Mouse (Mus musculus) heart, postnatal 25 days (tissue): ENCODE data around the gene Armh1. TPM values are rescaled to one million over a fixed set of nuclear protein-coding genes. Genes with fewer than 3 reads are reported as not detected.
A peak's percentile ranks its signal among the peaks of the same experiment; 100 is the strongest.

Experiments used
- DNase-seq: peaks from one replicate; pipeline ENCODE4 v3.0.0; 2022; ENCODE audit warnings: low spot score
- intact Hi-C: fragments of 180-260 bp; cut with DNase I; formaldehyde crosslinking; loops from one replicate; pipeline ENCODE4 v1.15.1; 2025
- total RNA-seq, 2 experiments: library from RNA; stranded (reverse); gene quantifications; 2 replicates each; pipeline ENCODE4 v1.2.3; 2021

Gene Armh1
- not detected for total RNA-seq

DNA sequence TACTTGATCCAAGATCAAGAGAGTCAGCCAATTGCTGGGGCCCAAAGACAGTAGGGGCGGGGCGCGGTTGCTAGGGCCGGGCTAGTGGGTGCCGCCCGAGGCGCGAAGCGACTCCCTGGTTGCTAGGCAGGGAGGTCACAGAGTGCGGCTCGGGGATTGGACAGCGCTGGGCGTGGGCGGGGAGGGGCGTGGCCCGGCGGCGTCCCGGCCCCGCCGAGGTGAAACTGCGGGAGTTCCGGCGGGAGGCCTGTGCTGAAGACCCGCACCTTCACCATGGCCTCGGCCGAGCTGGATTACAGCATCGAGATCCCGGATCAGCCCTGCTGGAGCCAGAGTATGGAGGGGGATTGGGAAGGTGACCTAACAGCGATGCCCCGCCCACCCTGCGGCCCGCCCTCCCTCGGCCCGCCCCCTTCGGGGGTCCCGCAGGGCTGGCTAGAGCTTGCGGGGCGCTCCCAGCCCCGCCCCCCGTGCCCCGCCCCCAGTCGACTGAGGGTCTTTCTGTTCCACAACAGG is at the start of gene Armh1, which contains the start of gene Tmem53:
Armh1 (minus strand) TSS at position 325 of the 516 bp plus-strand sequence.
Tmem53 (plus strand) TSS at position 151 of the 516 bp plus-strand sequence.
- DNase-seq = peak; percentile 86
- intact Hi-C loops = no loop called here

DNA sequence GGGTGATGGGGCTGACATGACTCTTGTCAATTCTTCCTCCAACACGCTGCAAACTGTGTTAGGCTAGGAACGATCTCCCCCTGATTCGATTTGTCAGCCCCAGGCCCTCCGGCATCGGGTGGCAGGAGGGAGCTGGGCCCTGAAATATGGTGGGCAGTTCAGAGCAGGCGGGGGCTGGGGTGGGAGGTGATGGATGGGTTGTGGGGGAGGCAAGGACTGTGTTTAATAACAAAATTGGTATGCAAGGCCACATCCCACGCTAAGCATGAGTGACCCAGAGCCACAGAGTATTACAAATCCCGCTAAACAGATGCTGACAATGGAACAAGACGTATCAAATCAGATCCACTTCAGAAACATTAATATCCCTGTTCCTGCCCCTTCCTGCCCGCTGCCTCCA is 48.0 kb upstream of the Armh1 start:
- intact Hi-C loops = no loop called here
- DNase-seq = no peak

DNA sequence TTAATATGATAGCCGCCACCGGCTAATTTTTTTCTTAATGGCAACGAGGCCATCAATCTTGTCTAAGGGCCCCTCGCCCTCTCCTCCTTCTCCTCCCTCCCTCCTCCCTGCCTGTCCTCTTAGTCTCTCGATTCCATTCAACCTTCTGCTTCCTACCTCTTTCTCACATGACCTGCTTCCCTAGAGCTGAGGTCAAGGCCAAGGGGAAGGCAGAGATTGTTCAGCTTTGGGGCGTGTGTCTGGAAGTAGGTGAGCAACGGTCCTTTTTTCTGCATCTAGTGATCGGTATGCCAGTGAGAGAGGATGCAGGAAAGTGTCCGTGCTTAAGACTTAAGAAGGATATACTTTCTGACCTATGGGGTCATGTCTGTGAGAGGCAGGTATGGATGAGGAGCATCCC is 45.9 kb upstream of the Armh1 start:
- DNase-seq = no peak
- intact Hi-C loops = no loop called here

DNA sequence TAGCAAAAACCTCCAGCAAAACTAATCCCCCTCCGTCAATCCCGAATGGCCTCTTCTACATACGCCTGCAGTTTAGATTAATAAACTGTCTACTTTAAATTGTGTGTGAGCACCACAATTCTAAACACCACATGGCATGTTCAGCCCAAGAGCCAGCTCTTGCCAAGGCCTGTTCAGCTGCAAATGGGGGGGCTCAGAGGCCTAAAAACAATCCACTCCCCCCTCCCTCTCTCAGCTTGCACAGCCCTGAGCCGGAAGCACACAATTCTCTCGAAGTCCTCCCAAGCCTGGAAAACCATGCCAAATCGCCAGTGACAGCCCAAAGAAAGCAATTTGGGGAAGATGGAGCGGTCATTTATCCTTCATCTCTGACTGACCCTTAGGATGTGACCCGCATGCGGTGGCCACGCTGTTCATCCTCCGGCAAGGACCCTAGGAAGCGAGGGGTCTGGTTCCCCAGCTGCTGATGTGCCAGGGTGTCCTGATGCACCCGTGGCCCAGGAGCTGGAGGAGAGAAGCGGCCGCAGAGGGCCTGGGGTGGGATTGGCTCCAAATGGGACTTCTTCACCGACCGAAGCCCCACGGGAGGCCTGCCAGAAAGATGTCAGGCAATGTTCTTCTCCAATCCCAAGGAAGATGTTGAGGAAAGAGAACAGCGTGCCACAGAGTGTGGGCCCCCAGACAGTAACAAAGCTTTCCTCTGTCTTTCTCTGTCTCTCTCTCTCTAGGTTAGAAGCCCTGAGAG is 45.1 kb upstream of the Armh1 start:
- no peak for DNase-seq
- intact Hi-C loops = no loop called here

DNA sequence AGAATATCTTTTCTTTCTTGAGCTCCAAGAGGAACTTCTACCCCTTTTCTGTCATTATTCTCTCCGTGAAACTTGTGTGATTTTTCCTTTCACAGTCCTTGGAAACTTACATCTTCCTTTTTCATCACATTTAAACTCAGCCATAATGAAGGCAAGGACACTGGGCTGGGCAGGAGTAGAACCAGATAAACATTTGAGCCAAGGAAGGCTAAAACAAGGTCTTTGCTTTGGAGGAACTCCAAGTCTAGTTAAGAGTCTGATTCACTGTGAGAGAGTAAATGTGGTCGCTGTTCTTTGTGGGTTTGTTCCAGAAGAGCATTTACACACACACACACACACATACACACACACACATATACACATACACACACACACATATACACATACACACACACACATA is 39.8 kb upstream of the Armh1 start:
- no peak for DNase-seq
- intact Hi-C loops = no loop called here

DNA sequence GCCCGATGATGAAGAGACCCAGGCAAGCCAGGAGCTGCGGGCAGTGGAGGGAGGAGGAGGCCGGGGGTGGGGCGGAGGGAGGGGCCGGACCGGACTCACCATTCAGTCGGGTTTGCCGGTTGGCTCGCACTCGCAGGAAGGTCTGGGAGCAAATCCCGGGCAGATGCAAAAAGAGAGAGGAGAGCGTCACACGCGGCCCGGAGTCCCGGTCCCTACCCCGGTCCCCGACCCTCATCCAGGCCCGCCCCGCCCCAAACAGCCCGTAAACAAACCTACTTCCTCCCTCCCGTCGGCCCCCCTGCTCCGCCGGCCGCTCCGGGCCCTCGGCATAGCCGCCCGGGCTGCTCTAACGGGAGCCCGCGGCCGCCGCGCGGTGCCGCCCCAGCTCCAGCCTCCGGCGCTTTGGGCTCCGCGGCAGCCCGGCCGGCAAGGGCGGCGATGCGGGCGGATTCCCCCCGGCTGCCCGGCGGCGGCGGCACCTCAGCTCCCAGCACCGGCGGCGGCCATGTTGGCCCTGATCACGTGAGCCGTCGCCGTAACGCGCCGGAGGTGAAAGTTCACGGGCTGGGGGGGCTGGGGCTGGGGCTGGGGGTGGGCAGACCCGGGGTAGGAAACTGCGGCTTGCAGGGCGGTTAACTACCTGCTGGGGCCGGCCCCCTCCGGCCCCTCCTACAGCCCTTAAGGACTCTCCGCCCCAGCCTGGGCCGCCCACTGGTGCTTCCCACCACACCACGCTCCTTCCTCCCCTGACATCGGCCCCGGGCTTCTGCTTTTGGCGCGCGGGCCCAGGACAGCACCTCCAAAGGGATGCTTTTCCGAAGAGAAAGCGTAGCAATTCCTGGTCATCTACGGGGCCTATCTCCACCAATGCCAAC is 37.2 kb upstream of the Armh1 start:
- intact Hi-C loops = no loop called here
- peak; percentile 67 for DNase-seq

DNA sequence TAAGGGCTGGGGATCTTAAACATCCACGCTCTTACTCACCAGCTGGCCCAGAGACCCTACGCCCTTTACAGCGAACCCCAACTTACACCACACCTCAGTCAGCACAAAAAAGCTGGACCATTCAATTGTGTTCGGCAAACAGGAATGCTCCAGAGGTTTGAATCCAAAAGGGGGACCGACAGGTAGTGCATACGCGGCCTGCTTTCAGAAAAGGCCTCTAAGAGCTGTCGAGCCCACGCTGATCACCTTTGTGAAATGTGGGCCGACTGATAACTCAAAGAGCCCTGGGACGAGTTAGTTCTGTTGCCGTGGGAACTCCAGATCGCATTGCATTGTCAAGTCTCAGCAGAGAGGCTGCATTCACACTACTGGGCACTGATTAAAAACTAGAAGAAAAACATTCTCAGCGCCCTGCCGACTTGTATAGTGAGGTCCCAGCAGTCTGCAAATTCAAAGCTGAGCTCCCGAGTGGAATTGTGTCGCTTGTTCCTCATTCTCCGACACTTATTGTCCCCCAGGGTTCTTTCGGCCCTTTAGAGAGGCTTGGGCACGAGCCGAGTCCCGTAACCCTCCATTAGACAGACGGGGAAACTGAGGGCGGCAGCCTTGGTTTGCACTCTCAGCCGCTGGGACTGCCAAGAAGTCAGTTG is 36.5 kb upstream of the Armh1 start:
- intact Hi-C loops = no loop called here

DNA sequence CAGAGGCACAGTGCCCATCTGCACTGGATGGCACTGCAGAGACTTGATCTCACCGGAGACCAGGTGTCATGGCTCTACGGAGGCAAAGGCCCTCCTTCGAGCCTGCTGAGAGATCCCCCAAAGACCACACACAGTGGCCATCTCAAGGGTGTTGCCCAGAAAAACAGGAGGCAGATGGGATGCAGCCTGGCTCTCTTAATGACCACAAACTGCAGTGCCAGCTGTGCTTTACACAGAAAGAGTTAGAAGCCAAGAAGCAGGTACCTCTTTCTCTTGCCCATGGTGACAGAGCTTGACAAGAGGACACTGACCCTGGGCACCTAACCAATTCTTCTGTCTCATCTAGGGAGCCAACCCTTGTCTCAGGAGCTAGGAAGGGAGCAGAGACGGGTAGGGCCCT is 32.4 kb upstream of the Armh1 start:
- DNase-seq = no peak
- intact Hi-C loops = no loop called here

More for the DNA sequence above, 36.5 kb upstream of the Armh1 start:
- DNase-seq = no peak

DNA sequence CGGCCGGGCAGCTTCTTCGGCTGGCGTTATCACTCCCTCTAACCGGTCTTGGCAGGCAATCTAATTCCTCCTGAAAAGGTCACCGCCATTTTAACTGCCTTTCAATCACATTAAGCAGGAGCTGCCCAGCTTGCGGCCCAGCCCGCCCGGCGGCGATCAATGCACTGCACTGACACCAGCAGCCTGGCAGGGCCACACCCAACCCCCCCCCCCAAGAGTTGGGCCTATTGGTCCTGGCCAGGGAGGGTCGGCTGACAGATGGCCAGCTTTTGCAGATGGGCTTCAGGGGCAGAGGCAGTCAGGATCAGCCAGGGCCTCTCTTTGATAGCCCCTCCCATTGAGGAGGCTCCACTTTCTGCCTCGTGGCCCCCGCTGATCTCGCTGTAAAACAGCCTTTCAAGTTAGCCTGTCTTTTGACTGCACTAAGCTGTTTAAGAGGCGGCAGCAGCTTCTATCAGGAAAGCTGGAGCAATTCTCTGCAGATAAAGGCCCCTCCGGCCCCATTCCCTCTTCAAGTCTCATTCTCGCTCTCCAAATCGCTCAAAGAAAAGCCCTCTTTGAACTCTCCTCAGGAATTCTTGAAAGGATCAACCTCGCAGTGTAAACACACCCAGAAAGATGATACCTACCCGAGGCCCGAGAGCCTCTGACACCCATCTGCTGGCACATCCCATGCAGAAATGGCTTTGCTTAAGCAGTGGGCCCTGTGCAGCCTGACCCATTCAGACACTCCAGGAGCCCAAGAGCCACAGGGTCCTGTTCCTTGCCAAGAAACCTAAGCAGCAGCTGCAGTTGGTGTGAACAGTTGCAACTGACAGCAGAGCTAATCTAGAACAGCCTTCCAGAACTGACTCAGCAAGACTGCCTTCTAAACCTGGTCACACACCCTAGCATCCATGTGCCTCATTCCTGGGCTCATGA is 31.6 kb upstream of the Armh1 start:
- intact Hi-C loops = no loop called here

DNA sequence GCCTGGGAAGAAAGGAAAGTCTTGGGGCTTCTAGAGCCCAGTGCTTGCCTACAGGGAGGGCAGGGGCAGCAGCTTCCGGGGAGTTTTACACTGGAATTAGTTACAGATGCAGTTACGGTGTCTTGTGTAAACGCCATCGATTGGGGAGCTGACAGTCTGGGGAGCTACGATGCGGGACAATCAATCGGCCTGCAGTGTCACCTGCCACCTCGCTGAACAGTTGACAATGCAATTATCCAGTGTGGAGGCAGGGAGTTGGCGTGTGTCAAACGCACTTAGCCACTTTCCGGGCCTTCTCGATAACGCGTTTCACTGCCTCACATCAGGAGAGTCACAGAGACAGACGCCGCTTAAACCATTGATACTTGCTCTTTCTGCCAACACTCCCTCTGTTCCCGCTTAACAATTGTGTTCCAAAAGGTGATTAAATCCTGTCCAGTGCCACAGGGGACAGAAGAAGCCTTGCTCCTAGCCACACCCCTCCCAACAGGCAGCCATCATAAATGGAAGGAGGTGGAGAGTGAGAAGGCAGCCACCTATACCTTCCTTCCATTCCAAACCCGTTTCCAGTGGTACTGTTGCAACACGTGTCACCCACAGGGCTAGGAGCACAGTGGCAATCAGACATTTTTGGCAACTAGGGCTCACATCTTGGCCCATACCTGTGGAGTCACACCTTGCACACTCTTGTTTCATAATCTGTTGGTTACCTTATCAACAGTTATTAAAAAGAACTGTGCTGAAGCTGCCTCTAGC is 29.3 kb upstream of the Armh1 start:
- intact Hi-C loops = no loop called here

More for the DNA sequence above, 31.6 kb upstream of the Armh1 start:
- DNase-seq = no peak

DNA sequence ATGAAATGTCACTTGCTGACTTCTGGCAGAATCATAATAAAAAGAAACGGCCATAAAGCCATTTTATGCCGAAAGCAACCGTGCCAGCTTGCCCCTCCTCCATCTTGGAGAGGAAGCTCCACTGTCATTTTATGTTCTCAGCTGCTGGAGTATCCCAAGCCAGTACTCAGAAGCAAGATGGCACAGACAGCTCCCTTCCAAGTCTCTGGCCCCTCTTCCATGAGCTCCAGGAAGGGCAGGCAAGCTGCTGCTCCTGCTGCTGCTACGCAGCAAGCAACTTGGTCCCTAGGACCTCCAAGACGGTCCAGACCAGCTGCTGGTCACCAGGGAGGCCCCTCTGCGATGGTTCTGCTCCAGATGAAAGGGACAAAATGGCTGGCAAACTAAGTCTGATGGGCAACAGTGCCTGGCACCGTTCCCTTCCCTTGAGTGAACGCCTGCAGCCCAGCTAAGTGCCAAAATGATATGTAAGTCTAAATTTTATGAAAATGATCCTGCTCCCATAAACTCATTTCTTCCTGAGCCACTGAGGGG is 28.5 kb upstream of the Armh1 start:
- no peak for DNase-seq
- intact Hi-C loops = no loop called here

More for the DNA sequence above, 29.3 kb upstream of the Armh1 start:
- no peak for DNase-seq

DNA sequence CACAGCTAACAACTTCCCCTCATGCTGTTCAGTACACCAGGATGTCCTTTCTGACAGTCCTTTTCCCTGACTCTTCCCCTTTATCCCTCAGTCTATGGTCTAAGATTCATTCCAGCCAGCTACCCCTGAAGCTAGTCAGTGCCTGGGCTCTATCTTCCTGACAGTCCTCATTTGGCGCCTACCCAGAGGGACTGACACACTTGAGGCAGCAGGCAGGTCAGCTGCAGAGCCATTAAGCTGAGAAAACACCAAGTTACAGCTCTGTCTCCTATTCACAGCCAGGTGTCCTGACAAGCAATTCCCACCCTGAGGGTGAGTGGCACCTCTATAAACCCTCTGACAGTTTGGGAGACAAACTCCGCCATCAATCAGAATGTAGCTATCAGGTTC is 27.3 kb upstream of the Armh1 start:
- DNase-seq = no peak
- intact Hi-C loops = no loop called here

DNA sequence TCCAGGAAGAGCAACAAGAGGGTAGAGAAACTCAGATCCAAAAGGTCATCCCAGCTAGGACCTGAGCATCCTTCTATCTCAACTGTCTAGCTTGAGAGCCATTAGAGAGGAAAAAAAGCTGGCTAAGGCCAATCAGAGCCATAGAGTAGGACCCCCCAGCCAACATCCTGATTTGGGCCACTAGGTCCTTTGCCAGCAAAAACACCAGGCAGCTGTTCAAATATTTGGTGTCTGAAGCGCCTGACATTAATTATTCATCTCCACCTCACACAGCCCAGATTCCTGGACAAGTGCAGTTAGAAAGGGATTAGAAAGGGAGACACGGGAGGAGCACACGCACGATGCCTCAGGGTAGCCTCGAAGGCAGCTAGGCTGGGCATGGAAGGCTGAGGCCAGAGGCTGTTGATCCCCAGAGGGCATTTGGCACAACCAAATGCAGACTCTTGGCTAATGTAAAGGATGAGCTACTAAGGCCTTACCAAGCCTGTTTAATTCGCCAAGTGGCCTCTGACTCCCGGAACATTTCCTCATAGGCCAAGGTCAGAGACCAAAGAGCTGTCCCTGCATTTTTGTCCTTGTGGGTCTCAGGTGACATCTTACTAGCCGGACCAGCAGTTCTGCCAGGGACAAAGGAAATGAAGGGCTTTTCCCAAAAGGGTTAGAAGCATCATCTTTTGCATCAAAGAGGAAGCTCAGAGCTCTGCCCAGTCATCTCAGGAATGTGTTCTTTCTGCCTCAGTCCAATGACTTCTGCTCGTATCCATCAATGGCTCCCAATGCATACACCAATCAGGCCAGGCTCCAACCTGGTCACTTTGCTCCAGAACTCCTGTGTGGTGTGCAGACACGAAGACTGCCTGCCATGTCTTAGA is 26.7 kb upstream of the Armh1 start:
- no peak for DNase-seq
- intact Hi-C loops = no loop called here

DNA sequence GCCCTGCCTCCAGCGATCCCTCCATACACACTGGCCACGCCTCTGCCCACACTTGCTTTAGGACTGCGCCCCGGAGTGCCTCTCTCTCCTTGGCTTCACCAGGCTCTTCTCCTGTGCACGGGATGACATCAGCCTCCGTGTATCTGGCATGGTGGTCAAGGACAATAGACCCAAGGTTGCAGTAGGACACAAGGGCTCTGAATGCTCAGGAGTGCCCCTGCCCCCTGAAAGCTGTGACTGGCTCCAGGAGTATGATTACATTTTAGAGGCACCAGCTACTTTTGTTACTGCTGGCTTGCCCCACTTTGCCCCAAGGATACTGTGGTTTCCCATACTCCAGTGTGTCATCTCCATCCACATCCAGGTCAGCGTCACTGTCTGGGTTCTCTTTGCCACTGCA is 25.8 kb upstream of the Armh1 start:
- no peak for DNase-seq
- intact Hi-C loops = no loop called here

DNA sequence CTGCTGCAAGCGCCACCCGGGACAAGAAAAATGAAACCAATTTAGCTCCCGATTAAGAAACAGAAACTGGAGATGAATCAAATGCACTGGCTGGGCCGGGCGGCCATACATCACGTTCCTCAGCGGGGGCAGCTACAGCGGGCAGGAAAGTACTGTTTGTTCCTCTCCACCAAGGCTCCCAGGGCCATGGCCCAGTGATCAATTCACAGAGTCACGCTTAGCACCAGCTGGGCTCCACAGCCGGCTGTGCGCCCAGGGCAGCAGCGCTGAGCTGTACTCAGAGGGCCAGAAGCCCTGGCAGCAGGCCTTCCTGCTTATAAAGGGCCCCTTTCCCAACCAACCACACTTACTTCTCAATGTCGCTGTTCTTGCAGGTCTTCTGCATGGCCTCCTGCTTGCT is 25.1 kb upstream of the Armh1 start:
- intact Hi-C loops = no loop called here

DNA sequence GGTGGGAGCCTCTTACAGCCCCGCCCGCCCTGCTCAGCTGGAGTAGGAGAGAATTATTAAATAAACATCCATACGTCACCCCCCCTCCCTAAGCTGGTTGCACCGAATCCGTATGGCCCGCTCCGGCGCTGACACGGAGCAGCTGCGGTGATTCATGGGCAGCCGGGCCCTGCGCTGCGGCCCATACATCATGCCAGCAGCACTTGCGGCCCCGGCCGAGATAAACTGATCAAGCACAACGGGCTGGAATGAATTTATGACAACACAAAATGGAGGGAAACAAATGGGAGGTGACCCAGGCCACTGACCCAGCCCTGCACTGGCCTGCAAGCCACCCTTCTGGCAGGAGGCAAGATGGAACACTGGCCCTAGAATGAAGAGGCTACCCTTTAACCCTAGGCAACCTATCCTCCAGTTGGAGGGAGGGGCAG is 24.4 kb upstream of the Armh1 start:
- intact Hi-C loops = no loop called here
- DNase-seq = no peak

More for the DNA sequence above, 25.1 kb upstream of the Armh1 start:
- DNase-seq = no peak

DNA sequence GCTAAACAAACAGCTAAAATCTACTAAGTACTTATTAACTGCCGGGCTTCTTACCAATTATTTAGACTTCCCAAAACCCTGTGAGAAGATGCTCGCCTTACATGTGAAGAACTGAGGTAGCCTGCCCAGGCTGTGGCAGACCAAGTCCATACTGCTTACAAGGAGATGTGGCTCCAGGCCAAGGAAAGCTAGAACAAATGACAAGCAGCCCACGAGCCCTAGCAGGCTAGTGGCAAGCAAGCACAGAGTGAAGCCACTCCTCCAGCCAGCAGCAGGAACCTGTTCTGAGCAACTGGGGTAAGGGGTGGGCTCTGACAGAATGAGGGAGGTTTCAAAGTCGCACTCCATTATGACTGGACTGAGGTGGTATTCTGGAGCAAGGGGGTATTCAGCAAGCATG is 22.8 kb upstream of the Armh1 start:
- intact Hi-C loops = no loop called here
- DNase-seq = no peak
